Mouse (Mus musculus) megakaryocyte-erythroid progenitor cell, adult 5 weeks (primary cell): Measurements from ENCODE around the gene Gm15140. TPM values are rescaled to one million over a fixed set of nuclear protein-coding genes. Genes with fewer than 3 reads are reported as not detected.

Experiments used
- polyA plus RNA-seq: library from polyadenylated mRNA; stranded (reverse); fragments of >175 nt; gene quantifications from 2 replicates; pipeline ENCODE4 v1.2.3, GENCODE M21; 2012

The Gm15140 gene
- polyA plus RNA-seq = not detected in 2 replicates

GRCm38 (mm10) chrX:154120585-154120984 lies at the start of gene Gm15140:
Gene Gm15140, minus strand, starts transcription at chrX:154120685.

Other genes starting within 250 kb of the Gm15140 start
- gene Samt1, start 108.0 kb downstream of the Gm15140 start, polyA plus RNA-seq = not detected in 2 replicates
- not detected in 2 replicates for gene 4921511M17Rik, start 86.9 kb downstream of the Gm15140 start, polyA plus RNA-seq
- not detected in 2 replicates for gene Gm10057, start 65.6 kb downstream of the Gm15140 start, polyA plus RNA-seq
- not detected in 2 replicates for gene 4930524N10Rik, start 222.7 kb upstream of the Gm15140 start, polyA plus RNA-seq